Mouse (Mus musculus) kidney, adult 18-20 months (tissue): ENCODE results near the gene Ak3.

Experiments
- DNase-seq: peaks from one replicate; pipeline ENCODE4 v3.0.0; 2021

Ak3 gene

DNA sequence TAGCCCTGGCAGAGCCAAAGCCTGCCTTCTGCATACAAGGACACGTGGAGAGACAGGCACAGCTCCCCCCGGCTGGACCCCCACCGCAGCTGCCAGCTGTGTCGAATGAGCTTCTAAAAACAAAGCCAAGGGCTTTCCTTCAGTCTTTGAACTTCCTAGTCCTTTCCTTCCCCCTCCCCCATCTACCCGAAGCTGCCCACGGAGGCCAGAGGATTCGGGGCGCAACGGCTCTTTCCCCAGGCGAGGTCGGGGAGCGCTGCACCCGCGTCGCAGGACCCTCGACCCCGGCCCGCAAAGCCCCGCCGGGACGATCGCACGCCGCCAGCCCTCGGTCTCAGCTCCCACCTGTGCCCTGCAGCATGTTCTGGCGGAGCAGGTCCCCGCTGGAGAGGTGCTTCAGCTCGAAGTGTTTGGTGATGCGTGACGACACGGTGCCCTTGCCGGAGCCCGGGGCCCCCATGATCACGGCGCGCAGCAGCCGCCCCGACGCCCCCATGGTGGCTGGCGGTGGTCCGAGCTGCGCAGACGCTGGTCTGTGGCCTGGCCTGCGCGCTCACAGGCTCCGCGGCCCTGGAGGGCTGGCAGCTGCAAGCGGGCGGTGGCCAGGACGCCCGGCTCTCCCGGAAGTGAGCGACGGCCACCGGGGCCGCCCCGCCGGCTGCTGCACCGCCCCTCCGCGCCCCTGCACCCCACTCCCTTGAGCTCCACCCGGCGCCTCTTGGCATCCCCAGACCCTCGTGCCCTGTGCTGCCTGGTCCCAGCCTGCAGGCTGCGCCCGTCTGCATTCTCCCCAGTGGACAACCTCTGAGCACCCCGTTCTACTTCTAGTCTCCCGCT, at the start of gene Ak3:
Ak3 (minus strand) TSS at position 628 of the 837 bp plus-strand sequence.
- peak; percentile 87 for DNase-seq

GRCm38 (mm10) chr19:29092194-29092593, 44.4 kb upstream of the Ak3 start:
- no peak for DNase-seq

DNA sequence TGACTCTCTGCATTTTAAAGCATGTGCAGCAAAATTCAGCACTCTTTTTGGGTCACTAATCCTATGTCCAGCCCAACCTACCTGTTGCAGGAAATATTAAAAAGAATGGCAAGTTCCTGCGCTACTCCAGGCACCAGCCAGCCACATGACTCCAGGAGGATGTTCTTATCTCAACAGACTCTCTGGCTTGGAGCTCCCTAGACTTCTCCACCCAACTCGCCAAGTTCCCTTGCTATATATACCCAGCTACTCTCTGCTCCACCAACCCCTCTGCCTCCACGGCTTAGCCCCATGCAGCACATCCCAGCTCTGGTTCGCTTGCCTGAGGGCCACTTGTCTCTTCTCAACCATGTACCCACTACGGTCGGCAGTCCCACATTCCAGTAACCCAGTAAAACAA, 40.9 kb upstream of the Ak3 start:
- no peak for DNase-seq

DNA sequence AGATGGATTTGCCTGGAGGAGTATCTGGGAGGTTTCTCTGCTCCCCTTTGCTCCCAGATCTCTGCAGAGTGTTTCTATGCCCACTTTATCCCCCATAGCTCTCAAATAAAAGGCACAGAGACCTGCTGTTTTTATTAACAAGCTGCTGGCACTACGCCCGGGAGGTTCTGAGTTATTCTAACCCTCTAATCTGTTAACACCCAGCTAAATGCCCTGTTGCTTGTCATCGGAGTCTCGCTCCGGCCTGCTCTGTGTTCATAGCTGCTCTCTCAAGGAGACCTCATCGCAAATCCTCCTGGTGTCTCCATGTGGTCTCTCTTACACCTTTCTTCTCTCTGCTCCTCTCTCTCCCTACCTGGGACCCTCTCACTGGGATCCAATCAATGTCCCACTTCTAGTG, 27.0 kb upstream of the Ak3 start:
- DNase-seq, result peak; percentile 42

DNA sequence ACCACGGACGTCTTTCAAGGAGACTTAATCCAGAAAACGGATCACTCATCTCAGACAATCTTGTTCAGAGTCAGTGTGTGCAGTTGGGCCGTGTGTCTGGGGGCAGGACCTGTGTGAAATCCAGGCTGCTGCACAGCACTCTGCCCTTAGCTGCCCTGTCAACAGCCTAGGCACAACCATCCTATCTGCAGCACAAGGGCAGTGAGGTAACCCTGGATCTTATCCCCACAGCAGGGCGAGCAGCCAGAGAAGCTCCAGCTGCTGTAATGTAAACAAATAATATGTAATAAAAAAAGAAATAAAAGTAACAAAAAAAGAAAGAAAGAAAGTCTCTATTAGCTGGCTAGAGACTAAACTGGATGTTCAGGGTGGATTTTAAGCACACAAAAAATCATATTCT, 21.4 kb upstream of the Ak3 start:
- no peak for DNase-seq

- DNase-seq, result peak; percentile 87
These were observed 19.3 kb upstream of the Ak3 start for GRCm38 (mm10) chr19:29066981-29067471.

- peak; percentile 36 for DNase-seq
These were observed 16.8 kb upstream of the Ak3 start for GRCm38 (mm10) chr19:29064451-29065102.

GRCm38 (mm10) chr19:29063577-29064363, 16.0 kb upstream of the Ak3 start:
- peak; percentile 97 for DNase-seq

DNA sequence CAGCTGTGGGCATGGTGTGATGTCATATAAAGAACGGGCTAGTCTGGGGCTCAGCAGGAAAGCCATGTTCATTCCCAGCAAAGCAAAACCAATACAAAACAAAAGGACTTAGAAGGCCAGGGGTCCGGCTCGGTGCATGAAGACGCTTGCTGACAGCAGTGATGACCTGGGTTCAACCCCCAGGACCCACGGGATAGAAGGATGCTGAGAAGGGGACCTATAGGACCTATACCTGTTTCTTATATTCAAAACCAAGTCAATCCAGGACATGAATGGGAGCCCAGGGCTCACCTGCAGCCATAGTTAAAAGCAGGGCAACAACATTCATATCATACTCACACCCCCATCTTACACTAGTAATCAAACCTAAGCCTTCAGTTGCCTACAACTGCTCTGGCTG, 15.2 kb upstream of the Ak3 start:
- no peak for DNase-seq

- DNase-seq, result no peak
These were observed 12.5 kb upstream of the Ak3 start for GRCm38 (mm10) chr19:29060299-29060698.

DNA sequence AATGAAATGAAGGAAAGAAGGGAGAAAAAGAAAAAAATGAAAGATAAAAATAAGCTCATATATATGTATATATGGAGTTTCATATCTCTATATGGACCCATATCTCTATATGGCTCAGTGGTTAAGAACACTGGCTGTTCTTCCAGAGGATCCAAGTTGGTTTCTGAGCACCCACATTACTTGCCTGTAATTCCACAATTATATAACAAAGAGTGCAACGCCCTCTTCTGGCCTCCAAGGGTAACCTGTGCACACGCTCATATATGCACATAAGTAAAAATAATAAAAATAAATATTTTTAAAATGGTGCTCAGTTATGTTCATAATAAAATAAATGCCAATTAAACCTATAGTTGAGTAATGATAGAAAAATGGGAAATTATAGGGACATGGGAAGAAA, 11.9 kb upstream of the Ak3 start:
- DNase-seq, result no peak

DNA sequence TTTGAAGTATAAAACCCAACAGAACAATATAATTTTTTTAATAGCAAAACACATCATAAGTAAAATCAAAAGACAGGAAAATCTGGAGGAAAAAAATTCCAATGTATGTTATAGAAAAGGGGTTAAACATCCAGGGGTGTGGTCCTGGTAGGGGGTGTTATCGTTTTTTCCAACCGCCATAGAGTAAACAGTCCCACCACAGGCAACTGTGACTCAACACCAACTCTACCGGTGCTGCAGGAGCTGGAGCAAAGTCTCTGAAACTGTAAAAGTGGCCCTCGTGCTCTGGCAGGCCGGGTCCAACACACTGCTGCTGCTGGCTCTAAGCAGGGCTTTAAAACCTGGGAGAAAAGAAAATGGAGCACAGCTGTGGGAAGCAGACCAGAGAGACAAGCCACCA, 11.0 kb upstream of the Ak3 start:
- no peak for DNase-seq

DNA sequence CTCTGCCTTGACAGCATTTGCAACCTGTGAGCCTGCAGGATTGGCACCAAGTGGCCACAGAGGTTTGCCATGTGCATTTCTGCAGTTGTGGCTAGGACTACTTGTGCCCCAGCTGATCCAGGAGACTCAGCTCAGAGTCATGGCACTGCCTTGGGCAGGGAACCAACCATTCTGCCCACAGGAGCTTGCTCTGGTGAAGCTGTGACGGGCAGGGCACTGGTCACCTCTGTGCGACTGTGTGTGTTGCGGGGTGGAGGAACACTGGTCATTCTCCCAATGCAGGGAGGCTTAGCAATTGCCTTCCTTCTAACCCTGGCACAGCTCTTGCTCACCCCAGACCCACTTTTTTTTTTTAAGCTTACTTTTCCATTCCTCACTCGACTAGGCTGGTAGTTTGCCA, 7.7 kb upstream of the Ak3 start:
- DNase-seq, result no peak

DNA sequence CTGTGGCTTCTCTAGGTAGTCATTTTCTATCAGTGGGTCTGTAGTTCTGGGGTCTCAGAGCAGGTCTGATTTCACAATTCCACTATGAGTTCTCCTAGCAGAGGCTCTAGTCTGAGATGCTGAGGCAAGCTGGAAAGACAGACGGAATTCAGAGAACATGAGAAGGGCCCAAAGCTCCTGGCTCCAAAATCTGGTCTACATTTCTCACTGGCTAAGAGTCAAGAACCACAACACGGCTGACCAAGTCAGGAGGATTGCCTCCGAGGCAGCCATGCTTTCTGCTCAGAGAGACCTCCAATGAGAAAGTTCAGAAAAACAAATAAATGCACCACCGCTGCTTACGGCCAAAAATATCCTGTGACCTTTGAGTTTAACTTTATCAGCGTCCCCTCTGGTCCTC, 6.8 kb upstream of the Ak3 start:
- DNase-seq, result no peak

DNA sequence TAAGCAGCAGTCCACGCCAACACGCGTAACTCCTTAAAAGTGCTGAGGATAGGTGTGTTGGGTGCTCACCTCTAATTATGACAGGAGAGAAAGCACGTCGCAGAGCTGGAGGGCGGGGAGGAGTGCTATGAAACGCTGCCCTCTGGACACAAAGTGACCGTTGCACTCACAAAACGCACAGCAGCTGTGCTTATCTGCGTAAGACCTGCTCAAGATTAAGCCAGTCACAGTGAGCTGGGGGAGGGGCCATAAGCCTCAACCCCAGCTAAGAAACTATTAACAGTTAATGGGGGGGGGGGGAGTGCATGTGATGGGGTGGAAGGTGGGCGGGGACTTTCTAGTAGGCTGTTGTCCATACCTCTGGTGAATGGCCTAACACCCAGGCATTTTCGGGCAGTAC, 5.0 kb upstream of the Ak3 start:
- no peak for DNase-seq

DNA sequence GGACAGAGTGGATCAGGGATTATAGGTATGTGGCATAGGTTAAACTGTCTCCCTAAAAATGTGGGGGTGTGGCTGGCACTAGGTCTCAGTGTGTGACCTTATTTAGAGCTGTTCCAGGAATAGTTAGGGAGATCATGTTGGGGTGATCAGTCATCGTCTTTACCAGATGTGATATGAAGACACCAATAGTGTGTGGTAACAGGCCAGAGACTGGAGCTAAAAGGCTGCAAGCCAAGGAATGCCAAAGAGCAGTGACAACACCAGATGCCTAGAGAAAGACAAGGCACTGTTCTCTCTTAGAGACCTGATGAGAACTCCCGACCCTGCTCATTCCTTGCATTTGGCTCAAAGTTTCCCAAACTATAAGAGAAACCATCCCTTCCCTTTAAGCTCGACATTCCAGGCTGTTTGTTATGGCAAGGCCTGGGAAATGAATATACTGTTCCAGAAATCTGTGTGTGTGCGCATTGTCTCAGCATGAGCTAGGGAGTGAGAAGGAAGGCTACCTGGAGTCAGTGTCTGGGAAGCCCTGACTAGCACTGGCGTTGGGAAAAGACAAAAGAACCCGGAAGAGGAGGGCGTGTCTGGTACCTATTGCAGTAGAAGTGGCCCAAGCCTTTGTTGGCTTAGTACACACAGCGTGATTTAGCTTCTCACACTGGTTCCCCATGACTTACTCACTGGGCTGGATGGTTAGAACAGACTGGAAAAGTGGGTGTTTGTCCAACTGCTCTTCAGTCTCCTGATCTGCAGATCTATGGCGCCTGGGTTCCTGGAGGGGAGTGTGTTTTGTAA, 2.6 kb upstream of the Ak3 start:
- no peak for DNase-seq

- DNase-seq, result no peak
These were observed 1.8 kb upstream of the Ak3 start for GRCm38 (mm10) chr19:29049401-29050075.

DNA sequence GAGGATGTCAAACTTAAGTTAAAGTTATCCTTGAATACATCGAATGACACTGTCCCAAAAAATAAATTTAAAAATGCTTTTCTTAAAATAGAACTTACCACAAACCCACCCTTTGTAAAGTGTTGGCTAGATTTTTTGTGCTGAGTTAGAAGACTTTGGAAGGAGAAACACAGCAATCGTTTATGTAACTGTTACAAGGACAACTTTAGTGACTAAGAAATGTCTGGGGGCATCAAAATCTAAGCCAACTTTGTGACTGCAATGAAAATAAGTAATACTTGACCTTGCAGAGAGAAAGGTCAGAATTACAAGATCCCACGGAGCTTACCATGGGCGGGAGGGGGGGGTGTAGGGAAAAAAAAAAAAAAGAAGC, 814 bp downstream of the Ak3 start:
- DNase-seq, result no peak

DNA sequence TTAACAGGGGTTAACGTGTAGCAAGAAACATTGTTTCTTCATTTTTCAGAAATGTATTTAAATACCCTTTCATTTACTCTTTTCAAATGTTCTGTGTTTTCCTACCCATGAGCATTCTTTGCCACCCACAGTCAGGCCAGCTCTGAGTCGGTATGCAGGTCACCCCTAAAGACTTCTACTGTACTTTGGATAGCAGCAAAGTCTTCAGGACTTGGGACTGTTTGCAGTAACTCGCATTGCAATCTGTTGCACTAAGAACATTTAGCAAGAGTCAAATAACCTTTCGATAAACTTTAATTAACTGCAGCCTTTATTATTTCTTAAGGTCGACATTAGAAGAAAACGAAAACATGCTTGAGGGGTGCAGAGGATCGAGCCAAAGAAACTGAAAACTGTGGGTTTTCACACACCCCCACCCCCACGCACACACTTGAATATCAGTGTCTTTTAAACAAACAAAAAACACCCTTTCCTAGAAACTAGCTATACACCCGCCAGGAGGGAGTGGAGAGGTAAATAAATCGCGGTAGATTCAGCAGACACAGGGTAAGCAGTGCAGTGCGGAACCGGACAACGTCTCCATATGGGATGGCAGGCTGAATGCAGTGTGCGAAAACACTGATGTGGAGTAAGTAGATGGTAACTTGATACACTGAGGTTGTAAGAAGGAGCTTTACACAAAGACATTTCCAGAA, 1.7 kb downstream of the Ak3 start:
- DNase-seq, result no peak

- no peak for DNase-seq
These were observed 2.4 kb downstream of the Ak3 start for GRCm38 (mm10) chr19:29045369-29045768.

DNA sequence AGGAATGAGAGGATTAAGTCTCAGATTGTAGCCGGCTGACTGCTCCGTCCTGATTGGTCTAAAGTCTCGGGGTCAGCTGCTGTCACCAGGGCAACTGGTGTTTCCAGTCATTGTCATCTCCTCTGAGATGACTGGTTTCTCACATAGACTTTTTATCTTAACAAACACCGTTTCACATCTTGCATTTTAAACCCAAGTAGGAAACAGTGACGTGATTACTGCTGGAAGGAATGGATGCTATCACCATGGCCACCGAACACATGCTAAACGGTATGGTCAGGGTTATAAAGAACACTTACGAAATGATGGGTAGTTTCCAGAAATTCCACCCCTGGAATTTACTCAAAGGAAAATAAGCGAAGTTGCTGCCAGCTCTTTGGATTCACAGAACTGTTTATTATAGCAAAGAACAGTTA, 3.4 kb downstream of the Ak3 start:
- DNase-seq, result no peak

- no peak for DNase-seq
These were observed 5.1 kb downstream of the Ak3 start for GRCm38 (mm10) chr19:29042647-29043046.
